Mouse (Mus musculus): ENCODE measurements at regions not wholly inside any gene's neighbourhood (a gene's known extent, or its start where the extent isn't known, plus 50 kb on each side); places are given as distances from the start of the nearest gene placed in this dataset.

DNA sequence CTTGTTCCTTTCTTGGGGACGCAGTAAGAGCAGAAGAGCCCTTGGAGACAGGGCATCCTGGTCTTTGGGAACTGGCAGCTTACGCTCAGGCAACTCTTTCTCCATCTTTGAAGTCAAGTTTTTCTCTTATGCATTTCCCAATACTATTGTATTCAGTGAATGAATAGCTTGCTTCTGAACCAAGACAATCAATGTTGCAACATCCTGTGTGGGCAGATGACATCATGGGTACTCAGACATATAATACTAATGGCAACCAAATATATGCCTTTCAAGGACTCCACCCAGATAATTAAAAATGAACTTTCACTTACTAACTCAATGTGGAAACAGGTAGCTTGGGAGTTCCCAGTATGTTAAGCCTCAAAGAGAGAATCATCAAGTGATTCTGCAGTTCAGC is 104.6 kb downstream of the Ngf start:
- DNase-seq (ENCODE audit: low spot score) = no peak

DNA sequence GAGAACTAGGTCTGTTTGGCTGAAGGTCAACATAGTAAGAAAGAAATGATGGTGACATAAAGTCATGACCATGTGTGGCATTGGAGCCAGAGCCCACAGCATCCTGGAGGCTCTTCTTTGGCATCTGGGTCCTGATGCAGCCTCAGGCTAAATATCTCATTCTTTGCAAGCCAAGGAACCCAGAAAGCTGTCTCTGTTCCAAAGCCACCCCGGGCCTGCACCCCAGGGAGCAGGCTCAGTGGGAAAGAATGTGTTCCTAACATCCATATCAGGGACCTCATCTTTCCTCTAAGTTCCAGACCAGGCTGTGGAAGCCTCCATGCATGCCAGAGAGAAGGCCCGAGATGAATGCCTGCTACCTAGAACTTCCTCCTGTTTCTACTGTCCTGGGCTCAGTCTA is 107.2 kb downstream of the Ngf start:
- DNase-seq (ENCODE audit: low spot score) = no peak

DNA sequence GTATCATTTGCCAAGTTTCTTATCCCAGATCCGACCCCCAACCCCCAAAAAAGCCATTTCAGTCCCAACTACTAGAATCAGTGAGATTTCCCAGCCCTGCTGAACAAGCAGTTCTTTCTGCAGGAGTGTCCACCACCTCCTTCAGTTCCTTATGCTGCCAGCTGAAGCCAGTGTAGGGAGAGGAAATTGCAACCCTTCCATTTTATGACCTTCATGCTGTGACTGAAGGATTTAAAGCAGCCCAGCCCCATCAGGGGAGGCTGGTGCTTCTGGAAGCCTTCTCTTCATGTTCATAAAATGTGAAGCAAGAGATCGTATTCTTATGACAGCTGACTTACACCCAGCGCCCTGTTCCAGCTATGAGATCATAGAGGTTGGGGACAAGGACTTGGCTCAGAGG is 112.1 kb downstream of the Ngf start:
- DNase-seq (ENCODE audit: low spot score) = no peak

DNA sequence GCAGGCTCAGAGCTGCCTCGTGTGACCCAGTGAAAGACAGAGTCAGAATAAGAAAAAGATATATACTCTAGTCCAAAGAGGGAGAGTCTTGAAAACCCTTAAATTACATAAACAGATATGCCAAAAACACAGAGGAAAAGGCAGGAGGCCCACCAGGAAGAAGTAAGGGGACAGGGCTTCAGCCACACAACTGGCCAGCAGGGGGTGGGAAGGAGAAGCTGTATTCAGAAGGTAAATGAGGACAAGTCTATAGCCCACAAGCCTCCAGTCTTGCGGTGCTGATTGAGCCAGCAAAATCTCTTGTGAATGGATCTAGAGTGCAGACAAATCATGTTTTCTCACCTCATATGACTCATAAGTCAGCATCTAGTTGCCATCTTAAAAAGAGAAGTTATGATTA is 115.4 kb downstream of the Ngf start:
- no peak for DNase-seq (ENCODE audit: low spot score)

DNA sequence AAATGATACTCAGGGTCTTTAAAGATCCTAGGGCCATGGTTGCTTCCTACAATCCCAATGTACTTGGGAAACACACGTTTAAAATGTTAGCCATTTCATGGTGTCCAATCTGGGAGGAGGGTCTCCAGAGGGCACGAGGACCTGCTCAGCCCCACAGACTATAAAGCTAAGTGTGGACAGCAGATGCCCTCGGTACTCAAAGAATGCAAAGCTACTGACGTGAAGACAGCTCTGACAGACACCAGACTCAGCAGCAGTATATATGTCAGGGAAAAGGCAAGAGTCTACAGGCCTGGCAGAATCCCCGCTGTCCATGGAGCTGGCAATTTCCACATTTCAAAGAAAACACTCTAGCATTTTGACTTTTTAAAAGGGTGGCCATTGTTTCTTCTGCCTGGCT is 116.5 kb downstream of the Ngf start:
- DNase-seq (ENCODE audit: low spot score) = no peak

DNA sequence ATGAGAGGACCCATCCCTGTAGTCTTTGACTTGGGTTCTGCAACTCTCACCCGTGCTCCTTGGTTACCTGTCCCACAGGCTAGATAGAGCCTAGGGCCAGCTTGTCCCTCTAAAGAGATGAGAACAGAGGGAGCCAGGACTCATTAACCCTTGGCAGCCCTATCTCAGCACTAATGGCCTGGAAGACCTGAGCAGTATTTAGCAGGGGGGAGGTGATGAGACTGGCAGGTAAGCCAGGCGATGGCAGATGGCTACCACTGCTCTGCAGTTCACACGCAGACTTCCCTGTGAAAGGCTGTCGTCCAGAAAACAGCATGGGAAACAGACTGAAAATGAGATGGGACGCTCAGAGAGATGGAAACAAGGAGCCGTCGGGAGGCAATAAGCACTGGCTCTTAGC is 122.3 kb downstream of the Ngf start:
- DNase-seq (ENCODE audit: low spot score) = no peak

DNA sequence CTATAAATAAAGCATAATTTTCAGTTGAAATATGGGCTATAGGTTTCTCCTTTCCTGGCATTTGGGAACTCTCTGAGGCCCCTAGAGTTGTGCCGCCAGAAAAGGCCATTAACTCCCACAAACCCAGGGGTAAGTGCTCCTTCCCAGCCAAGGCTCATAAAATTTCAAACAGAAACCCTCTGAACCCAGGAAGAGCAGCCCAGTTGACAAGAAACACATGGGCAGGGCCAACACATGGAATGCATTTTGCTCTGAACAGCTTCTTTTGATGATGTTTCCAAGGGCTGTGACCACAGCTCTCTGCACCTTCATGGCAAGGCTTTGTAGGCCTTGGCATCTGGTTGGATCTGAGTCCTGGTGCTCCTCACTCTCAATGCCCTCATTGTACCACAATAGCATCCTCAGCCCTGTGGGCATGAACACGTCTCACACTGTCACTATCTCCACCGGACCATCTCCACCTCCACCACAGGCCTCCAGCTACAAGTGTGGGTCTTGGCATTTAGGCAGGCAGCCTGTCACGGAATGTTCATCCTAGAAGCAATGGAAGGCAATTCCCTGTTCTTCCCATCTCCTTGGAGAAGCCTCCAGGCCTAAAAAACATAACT is 127.3 kb downstream of the Ngf start:
- no peak for DNase-seq (ENCODE audit: low spot score)

DNA sequence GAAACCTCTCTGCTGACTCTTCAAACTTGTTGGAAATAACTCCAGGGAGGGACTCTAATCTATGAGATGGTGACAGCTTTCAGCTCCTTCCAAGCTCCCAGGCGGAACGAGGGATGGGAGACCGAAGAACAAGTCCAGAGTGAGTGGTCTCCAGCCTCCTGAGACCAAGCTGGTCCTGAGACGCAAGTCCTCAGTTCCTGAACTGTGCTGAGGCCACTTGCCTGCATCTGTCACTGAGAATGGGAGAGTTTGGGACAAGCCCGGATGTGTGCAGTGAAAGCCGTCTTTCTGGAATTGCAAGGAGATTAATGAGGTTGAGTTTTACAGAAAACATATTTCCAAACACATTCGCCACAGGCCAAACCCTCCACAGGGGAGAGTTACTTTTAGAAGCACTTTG is 129.3 kb downstream of the Ngf start:
- no peak for DNase-seq (ENCODE audit: low spot score)

DNA sequence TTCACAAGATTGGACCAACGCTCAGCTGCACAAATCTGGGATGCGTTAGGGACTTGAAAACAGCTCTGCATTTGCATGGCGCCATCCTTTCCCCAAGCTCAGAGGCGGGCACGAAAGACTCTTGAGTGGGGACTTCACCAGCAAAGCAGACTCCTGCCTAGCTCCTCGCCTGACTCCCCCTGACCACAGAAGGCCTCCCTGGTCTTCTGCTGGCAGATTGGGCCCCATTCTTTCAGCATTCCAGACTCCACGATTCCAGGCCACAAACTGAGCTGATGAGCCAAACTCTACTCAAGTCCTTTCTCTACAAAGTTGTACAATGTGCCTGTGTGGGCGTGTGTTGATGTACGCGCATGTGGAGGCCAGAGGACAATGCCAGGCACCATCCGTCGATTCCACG is 131.6 kb upstream of the Tspan2 start:
- DNase-seq (ENCODE audit: low spot score) = no peak

DNA sequence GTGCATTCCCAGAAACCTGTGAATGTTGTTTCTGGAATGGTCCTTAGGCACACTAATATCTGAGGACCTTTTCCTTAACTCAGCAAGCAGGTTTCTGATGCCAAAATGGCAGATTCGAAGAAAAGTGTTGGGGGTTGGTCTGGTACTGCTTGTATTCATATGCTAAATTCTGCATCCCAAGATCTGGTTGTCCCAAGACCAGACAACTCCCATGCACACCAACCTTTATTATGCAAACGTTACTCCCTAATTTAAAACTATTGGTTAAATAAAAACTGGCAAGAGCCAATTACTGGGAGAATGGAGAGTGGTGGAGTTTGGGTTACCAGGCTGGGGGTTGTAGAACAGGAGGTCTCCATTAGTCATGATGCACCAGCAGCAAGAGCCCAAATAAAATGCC is 129.0 kb upstream of the Tspan2 start:
- no peak for DNase-seq (ENCODE audit: low spot score)

DNA sequence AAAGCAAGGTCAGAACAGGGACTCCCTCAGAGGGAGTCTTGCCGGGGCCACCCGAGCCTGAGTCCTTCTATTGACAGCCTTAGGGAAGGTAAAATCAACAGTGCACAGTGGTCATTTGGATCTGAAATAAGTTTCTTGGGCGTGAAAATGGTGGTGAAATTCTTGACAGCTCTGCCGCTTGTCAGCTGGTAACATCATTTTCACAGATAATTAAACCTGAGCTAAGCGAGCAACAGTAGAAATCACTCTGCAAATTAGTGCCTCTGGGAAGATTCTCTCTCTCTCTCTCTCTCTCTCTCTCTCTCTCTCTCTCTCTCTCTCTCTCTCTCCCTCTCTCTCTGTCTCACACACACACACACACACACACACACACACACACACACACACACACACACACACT is 123.4 kb upstream of the Tspan2 start:
- DNase-seq (ENCODE audit: low spot score) = no peak

DNA sequence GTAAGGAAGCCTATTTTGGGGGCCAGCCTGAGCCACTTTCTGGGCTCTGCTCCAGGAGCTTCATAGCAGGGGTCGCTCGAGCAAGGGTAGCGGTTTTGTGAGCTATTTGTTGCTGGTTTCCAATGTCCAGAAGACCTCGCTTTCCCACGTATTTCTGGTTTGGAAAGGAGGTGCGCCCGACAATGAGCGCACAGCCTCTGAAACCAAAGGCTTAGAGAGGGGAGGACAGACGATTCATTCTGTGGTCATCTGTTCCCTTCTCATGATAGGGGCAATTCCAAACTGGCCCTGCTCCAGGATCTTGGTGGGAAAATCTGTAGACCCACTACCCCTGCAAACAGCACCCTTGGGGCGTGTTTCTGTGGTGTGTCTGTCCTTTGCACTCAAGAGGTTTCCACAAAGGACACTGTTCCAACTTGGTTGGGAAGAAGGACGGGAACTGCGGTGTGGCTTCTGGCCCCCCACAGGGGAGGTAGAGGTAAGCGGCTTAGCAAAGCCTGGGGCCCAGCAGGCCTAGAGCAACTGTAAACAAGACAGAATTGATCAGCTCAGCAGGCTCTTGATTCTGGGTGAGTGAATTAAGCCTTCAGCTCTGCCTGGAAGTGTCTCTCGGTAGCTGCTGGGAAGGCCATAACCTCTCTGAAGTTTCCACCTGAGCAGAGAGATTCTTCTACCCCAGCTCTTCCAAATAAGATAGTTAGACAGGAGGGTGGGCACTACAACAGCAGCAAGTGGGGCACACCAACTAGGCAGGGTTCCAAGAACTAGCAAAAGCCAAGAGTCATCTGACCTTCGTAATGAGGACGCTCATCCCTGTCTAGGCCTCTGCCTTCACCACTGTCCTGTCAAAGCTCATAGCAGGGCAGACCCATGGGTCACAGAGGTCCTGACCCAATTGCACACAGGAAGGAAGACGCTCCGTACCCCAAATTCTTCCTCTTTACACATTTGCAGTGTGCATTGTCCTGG is 122.6 kb upstream of the Tspan2 start:
- DNase-seq (ENCODE audit: low spot score) = no peak

DNA sequence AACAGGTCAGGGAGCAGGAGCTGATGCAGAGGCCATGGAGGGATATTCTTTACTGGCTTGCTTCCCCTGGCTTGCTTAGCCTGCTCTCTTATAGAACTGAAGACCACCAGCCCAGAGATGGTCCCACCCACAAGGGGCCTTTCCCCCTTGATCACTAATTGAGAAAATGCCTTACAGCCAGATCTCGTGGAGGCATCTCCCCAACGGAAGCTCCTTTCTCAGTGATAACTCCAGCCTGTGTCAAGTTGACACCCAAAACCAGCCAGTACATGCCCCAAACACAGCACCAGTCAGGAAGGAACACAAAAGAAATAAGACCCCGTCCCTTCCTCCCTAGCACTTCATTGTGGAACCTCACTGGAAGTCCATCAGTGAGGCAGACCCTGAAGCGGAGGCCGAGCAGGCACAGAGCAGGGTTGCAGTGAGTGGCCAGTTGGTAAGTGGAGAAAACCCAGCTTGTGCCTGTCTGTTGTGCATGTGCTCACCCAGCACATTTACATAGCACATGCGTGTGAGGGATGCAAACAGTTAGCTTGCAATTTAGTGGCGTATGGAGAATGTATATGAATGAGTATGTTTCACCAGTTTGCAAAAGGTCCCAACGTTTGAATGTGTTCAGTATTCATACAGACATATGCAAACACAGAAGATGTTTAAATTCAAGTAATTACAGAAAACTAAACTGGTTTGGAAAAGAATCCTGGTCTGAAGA is 114.5 kb upstream of the Tspan2 start:
- DNase-seq (ENCODE audit: low spot score) = no peak

DNA sequence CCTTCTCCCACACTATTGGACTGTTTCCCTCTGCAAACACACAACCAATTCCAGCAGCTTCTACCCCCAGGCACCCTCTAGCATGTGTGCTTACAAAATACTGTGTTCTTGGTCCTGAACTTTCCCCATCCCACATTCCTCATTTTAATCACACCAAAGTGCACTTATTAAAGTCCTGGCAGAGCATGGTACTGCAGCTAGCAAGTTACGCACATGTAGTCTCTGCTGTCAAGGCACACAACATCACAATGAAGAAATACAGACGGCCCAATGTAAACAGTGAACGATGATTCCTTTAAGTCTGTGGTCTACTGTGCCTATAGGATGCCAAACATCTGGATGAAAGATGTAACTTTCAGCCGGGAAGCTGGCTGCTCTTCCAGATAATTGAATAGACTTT is 98.3 kb upstream of the Tspan2 start:
- DNase-seq (ENCODE audit: low spot score) = no peak

DNA sequence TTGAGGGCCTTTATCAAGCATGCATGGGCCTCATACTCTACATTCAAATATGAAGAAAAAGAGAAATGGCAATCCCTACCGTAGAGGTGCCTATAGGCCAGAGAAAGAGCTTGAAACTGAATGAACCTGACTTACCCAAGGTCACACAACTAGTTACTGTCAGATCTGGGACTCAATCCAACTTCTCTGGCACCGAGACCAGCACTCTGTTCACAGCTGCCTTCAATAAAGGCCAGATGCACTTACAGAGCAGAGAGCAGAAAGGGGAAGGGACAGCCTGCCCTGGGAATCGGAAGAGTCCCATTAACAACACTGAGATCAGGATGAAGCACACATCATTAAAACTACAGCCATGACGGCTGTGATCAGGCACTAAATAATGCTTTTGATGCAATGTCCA is 97.7 kb upstream of the Tspan2 start:
- no peak for DNase-seq (ENCODE audit: low spot score)

DNA sequence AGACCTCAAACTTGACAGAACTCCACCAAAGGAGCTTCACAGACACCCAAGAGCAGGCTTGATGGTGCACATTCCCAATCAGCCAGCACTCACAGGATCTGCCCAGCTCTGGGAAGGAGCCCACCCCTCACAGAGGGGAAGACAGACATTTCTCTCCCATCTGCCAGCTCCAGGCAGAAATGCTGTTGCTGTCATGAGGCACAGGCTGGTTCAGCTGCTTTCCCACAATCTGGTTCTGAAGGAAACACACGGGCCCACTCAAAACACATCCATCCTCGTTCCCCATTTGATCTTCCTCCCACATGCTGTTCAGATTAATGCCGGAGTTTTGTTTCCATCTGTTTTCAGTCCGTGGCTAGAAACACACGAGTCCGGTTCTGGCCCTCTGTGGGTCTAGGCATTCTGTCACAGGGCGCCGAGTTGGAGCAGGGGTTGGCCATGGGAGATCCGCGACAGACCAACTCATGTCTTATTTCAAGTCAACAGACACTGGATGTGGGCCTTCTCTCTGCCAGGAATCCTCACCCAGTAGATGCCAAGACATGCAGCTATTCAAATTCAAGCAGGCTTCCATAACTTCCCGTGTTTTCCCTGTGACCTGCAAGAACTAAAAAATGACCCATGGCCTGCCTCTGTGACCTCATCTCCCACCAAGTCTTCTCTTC is 89.9 kb upstream of the Tspan2 start:
- DNase-seq (ENCODE audit: low spot score) = no peak

DNA sequence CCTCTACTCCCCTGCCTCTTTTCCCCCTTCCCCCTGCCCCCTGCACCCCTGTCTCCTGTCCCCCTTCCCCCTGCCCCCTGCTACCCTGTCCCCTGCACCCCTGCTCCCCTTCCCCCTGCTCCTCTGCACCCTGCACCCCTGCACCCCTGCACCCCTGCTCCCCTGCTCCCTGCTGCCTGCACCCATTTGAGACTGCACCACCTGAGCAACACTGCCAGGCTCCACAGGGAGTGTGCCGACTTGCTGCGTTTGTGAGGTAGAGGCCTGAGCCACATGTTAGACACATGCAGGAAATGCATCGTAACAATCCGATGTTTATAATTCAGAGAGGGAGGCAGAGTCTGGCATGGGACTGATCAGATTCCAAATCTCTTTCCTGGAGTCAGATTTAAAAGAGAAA is 85.9 kb upstream of the Tspan2 start:
- DNase-seq (ENCODE audit: low spot score) = no peak

DNA sequence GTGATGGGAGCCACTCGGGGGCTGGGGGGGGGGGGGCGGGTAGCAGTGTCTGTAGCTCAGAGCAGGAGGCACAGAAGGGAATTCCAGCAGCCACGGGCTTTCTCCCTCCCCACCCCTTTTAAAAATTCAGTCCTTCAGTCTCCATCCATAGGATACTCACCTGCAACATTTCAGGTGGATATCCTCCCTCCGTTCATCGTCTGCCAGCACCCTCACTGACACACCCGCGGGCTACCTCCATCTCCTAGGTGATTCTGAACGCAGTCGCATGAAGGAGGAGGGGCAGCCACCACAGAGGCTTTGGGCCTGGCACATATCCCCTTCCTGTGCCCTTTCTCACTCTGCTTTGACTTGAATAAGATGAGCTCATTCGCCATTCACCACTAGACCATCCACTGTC is 79.4 kb upstream of the Tspan2 start:
- no peak for DNase-seq (ENCODE audit: low spot score)

DNA sequence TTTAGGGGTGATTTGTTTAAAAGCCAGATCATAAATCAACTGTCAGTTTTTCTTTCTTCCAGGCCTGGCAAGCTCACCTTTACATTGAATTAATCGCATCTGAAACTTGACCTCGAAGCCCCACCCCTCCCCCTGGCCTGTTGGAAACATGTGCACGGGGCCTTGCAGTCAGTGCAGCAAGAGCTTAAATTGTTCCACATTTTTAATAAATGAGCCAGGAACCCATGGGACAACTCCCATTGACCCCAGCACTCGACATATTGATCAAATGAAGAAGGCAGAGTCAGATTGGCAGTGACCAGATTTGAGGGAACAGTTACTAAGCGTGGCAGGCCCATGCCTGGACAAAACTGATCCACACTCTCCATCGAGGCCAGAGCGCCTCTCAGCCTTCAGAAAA is 77.2 kb upstream of the Tspan2 start:
- DNase-seq (ENCODE audit: low spot score) = no peak

DNA sequence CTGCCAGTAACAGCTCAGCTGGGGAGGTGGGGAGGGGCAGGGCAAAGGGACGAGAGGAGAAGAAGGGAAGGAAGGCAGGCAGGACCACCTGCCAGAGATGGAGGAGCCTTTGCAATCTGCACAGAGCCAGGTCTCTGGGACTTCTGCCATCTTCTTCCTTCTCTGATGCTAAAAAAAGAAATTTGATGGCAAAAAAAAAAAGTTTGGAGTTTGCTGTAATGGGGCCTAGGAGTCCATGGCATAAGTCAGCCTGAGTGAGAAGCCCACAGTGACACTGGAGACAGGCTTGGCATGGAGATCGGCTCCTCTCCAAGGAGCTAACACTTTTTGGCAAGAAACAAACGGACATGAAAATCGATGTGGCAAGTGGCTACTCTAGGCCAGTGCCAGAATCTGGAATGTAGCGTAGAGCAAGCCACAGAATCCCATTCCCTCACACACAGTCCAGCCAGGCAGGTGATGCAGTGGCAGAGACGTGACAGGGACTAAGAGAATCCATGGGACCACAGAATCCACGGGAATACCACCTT is 76.7 kb upstream of the Tspan2 start:
- DNase-seq (ENCODE audit: low spot score) = no peak

DNA sequence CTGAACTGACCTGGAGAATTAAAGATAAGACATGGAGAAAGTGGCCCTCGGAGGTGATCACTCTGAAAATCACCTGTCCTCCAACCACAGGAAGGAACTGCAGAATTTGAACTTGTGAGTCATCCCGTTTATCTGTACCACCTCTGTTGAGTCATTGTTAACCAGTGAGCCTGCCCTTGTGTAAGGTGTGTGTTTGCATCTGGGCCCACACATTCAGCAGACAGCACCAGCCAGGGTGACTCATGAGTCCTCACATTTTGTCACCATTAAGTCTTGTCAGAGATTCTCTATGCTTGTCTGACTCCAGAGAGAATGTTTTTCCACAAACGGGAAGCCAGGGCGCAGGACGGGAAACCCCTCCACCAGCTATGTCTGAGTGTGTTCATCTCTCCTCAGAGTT is 75.0 kb upstream of the Tspan2 start:
- DNase-seq (ENCODE audit: low spot score) = no peak

DNA sequence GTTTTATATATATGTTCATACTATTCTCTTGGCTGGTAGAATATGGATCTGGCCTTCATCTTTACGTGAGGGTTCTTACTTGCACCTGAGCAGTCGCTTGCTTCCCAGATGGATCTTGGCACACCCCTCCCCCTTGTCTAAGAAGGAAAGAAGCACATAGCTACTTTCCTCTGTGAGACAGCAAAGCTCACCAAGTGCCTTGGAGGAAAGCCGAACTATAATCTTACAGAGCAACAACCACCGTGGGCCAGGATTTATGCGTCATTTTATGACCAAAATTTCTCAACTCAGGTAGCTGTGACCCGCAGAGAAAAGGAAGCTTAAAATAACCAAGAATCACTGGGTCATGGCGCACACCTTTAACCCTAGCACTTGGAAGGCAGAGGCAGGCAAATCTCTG is 73.0 kb upstream of the Tspan2 start:
- DNase-seq (ENCODE audit: low spot score) = no peak
